Mouse (Mus musculus): ENCODE measurements at regions not wholly inside any gene's neighbourhood (a gene's known extent, or its start where the extent isn't known, plus 50 kb on each side); places are given as distances from the start of the nearest gene placed in this dataset.
A peak's percentile ranks its signal among the peaks of the same experiment; 100 is the strongest.
"Not testable (repeated sequence)": the region's sequence is repeated elsewhere in the genome, so short reads cannot be mapped to it uniquely, and the experiment has no call there.

DNA sequence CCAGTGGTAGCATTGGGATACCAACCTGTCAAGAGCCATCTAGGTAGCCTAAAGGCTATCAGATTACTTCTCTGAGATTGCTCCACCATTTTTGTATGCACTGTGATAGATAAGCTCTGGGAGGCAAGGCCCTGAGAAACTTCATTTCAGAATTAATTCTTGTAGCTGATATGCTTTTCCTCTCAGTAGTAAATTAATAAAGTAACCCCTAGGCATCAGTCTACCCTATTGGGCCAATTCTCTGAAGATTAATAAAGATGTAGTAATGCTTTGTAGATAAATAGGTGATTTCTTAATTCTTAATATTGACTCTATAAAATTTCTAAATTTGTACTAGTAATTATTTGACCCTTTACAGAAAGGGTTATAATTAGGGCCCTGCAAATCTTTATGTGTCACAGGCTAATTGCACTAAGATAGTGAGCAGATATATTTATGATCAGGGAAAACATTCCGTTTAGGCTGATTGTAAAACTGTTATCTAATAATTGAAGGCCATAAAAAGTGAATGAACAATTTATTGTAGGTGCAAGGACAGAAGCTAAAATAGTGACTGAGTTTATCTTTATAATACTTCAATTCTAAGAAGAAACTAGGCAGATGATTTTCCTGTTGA is 384.2 kb upstream of the 1700009N14Rik start:
- no peak for DNase-seq

DNA sequence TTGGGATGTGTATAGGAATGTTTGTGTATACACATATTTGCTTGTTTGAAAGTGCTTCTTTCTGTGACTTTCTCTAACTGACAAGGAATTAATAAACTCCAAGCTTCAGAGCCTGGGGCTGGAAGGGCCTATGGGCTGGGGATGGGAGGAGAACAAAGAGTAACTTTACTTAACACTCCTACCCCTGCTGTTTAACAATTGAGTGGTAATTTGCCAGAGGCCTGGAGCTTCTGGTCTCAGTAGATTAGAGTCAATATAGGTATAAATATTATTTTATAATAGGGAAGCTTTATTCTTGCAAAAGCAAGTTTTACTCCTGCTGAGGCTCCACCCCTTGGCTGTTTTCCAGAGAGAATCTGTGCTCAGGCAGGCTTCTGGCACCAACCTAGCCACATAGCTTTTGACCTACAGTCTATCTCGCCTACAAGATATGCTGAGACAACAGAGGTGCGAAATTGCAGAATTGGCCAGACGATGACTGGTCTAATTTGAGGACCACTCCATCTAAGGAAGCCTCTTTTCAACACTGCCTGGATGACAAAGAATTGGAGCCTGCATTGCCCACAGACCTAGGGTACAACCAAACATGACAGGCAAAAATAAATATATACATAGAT is 382.7 kb upstream of the 1700009N14Rik start:
- DNase-seq: peak in 1 of 2 experiments; percentile 25

DNA sequence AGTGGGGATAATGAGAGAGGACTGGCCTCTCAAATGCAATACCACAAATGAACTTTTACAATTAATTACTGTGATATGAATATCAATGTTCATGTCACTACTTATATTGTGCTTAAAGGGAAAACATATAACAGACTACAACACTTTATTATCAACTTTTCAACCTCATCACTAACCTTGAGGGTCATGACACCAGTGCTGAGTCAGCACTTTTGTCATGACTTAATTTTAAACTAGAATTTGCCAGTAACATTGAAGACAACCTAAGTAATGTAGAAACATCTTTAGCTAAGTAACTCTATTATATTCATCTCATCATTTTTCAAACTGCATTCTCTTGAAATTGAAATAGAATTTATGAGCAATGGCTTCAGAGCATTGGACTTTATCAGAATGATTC is 378.6 kb upstream of the 1700009N14Rik start:
- no peak for DNase-seq

DNA sequence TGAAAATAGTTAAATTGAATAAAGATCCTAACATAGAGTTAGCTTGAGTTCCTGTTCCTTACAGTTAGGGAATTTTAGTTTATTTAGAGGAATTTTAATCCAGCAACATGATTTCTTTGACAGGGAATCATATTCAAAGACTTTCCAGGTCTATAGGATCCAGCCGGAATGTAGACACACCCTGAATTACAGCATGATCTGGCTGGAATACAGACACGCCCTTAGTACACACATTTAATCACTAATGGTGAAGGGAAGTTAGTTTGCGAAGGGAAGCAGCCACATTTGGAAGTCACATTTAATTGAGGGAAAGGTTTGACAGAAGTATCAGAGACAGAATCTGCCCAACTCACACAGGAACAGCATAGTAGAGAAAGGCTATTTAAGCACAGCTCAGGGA is 361.8 kb upstream of the 1700009N14Rik start:
- DNase-seq: no peak

DNA sequence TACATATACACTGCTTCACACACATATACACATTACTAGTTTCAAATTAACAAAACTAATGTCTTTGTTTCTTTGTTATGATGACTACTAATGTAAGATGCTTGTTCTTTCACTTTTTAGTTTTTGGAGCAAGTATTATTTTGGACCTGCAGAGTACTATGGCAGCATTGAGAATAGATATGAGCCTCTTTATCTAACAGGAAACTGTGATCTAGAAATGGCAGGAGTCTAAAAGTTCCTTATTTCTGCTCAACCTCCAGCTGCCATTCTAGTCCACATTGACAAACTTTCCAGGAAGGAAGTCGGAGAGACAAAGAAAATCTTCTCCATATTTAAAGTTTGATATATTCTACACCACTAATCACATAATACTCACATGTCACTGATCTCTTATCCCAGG is 340.9 kb upstream of the 1700009N14Rik start:
- no peak for DNase-seq

DNA sequence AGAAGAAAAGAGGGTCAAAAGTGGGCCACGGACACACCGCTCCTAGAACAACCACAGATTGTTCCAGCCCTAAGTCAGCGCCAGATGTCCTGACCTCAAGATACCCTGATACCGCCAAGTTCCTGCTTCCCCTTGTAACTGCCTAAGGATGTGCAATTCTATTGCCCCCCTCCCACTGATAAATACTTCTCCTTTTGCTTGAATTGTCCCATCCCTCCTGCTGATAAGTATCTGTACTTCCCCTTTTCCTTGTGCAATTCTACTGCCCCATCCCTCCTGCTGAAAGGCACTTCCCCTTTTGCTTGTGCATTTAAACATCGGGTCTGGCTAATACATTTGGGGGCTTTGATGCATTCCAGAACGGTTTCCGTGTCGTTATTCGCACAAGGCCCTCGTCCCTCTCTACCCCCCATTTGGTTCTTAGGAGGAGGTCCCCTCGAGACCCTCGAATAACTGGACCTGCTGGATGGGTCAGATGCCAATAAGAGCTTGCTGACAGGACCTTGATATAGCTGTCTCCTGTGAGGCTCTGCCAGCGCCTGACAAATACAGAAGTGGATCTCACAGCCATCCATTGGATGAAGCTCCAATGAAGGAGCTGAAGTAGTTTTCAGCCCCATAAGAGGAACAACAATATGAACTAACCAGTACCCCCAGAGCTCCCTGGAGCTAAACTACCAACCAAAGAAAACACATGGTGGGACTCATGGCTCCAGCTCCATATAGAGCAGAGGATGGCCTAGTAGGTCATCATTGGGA is 336.7 kb upstream of the 1700009N14Rik start:
- DNase-seq: not testable (repeated sequence)

DNA sequence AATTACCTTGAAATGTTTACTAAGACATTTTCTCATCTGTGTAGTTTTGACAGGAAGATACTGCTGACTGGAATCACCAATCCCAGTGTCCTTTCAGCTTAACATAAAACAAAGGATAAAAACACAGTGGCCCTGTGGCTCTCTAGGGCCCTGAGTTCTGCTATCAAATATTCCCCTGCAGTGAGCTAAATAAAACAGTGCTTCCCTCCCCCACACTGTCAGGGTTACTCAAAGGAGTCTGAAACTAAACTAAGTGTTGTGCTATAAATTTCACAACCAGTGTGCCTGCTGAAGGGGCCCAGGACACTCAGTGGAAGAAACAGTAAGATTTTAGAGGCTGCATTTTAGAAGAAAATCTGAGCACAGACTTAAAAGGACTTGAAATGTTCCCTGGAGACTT is 324.6 kb upstream of the 1700009N14Rik start:
- no peak for DNase-seq
